Mouse (Mus musculus) liver, embryonic 12.5 days (tissue): ENCODE data around the gene Plppr5. TPM values are rescaled to one million over a fixed set of nuclear protein-coding genes. Genes with fewer than 3 reads are reported as not detected.

Experiments used
- ATAC-seq: fragments of 200-750 bp; cut with Nextera tagmentation; 2 replicates; pipeline ENCODE4 v1.8.0; 2017; ENCODE audit warnings: moderate number of reproducible peaks, mild to moderate bottlenecking, moderate library complexity
- H3K27ac ChIP-seq: fragments of 300-500 bp; sonication (generic); 2 replicates; pipeline ENCODE4 v1.5.1; 2016; ENCODE audit warnings: mild to moderate bottlenecking
- H3K27me3 ChIP-seq: fragments of 300-500 bp; sonication (generic); replicated peaks from 2 replicates; pipeline ENCODE4 v1.6.1; 2016; ENCODE audit warnings: mild to moderate bottlenecking, moderate library complexity
- H3K36me3 ChIP-seq: fragments of 300-500 bp; sonication (generic); 2 replicates; pipeline ENCODE4 v1.6.1; 2016; ENCODE audit warnings: mild to moderate bottlenecking, moderate library complexity
- H3K4me1 ChIP-seq: fragments of 300-500 bp; sonication (generic); 2 replicates; pipeline ENCODE4 v1.6.1; 2016
- H3K4me2 ChIP-seq: fragments of 300-500 bp; sonication (generic); 2 replicates; pipeline ENCODE4 v1.6.1; 2016; ENCODE audit warnings: mild to moderate bottlenecking, moderate library complexity
- H3K4me3 ChIP-seq: fragments of 300-500 bp; sonication (generic); 2 replicates; pipeline ENCODE4 v1.5.1; 2016; ENCODE audit warnings: mild to moderate bottlenecking, moderate library complexity
- H3K9ac ChIP-seq: fragments of 300-500 bp; sonication (generic); 2 replicates; pipeline ENCODE4 v1.6.1; 2016; ENCODE audit warnings: mild to moderate bottlenecking, moderate library complexity
- H3K9me3 ChIP-seq: fragments of 300-500 bp; sonication (generic); replicated peaks from 2 replicates; pipeline ENCODE4 v1.6.1; 2016; ENCODE audit warnings: mild to moderate bottlenecking, moderate library complexity
- WGBS: fragments of 180-500 bp; shearing (Covaris S2); methylation state at CpG from one replicate; pipeline ENCODE4 v1.1.7; 2016; ENCODE audit not compliant: insufficient replicate concordance; 5-methylcytosine and 5-hydroxymethylcytosine counted together
- polyA plus RNA-seq: library from polyadenylated mRNA; unstranded; fragments of >200 nt; fragmentation: Nextera tagmentation; extraction: Ambion mirVana; gene quantifications from 2 replicates; pipeline ENCODE4 v1.2.1, GENCODE M21; 2016

Gene Plppr5
- polyA plus RNA-seq, 1 experiment from 2014 or later: 0.15 TPM

GRCm38 (mm10) chr3:117614856-117615255 lies 40.2 kb downstream of the Plppr5 start:
- 71% methylated on average over 1 of the region's 1 CpGs for WGBS
- Histone ChIP-seq H3K27ac (no peak overlapping the region), H3K36me3 (no peaks in the 10 kb centered on the region), H3K4me2 (no peak overlapping the region), H3K4me3 (no peak overlapping the region), H3K27me3 (no peaks in the 10 kb centered on the region), H3K9me3 (no peaks in the 10 kb centered on the region), H3K9ac (no peak overlapping the region), H3K4me1 (no peaks in the 10 kb centered on the region)
- no peak for ATAC-seq

DNA sequence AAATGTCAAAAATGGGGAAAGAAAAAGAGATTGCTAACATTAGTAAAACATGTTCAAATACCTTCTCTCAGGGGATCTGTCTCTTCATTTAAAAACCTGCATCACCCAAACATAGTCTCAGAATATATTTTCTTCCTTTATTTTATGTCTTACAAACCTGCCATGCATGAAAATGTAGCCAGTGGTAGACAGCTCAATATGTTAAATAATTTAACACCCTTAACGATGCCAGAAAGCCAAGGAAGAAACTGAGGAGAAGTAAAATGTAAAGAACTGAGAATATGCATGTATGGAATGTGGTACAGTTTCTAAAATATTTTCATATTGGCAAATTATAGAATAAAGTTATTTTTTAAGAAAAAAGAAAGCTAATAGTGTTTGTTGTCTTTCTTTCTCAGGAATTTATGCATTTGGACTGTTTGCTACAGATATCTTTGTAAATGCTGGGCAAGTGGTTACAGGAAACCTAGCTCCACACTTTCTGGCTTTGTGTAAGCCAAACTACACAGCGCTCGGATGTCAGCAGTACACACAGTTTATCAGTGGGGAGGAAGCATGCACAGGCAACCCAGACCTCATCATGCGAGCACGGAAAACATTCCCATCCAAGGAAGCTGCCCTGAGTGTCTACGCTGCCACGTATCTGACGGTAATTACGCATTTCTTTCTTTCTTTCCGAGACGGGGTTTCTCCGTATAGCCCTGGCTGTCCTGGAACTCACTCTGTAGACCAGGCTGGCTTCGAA lies 50.8 kb downstream of the Plppr5 start:
- Histone ChIP-seq H3K9me3 (peaks cover 4% of the 10 kb centered on the region; the same call in 1 of the 2 replicates), H3K9ac (no peak overlapping the region), H3K36me3 (no peaks in the 10 kb centered on the region), H3K27me3 (no peaks in the 10 kb centered on the region), H3K4me2 (no peak overlapping the region), H3K27ac (no peak overlapping the region), H3K4me1 (no peaks in the 10 kb centered on the region), H3K4me3 (no peak overlapping the region)
- ATAC-seq: no peak
- 82% methylated on average over 13 of the region's 13 CpGs for WGBS

DNA sequence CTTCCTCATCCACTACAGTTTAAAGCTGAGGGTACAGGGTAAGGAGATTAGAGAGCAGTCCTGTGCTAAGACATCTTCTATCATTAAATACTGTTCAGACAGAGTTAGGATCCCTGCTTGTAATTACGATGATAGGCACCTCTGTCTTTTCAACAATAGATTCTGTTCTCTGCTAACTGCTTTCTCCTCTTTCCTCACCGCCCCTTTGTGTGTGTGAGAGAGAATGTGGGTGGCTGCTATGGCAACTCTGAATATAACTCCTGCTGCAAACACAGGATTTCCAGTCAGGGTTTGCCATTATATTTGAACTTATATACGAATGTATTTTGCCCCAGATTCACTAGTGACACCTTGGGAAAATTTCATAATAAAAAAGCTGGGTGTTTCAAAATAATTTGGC lies 54.2 kb downstream of the Plppr5 start:
- Histone ChIP-seq H3K9ac (no peak overlapping the region), H3K9me3 (no peaks in the 10 kb centered on the region), H3K36me3 (no peaks in the 10 kb centered on the region), H3K4me3 (no peak overlapping the region), H3K4me2 (no peak overlapping the region), H3K27me3 (no peaks in the 10 kb centered on the region), H3K4me1 (no peaks in the 10 kb centered on the region), H3K27ac (no peak overlapping the region)
- ATAC-seq: no peak
- WGBS: 56% methylated on average over 3 of the region's 3 CpGs

DNA sequence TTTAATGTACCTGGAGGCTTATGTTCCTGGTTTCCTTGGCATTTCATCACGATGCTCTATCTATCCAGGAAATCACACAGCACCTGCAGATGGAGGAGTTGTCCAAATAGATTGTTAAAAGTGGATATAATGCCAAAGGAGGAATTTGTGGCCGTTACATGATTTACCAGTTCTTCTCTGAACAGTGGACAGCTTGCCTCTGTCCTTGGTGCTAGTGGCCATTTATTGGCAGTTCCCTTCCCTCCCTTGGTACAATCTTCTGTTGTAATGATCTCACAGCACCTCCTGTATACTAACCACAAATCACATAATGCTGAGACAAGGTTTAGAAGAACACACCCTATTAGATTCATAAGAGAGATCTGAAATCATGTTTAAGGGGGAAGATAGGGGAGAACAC lies 55.7 kb downstream of the Plppr5 start:
- no peaks in the 10 kb centered on the region for H3K4me1 ChIP-seq
- no peaks in the 10 kb centered on the region for H3K27me3 ChIP-seq
- no peak overlapping the region for H3K4me2 ChIP-seq
- H3K9ac ChIP-seq: no peak overlapping the region
- H3K36me3 ChIP-seq: no peaks in the 10 kb centered on the region
- no peak overlapping the region for H3K27ac ChIP-seq
- H3K4me3 ChIP-seq: no peak overlapping the region
- H3K9me3 ChIP-seq: no peaks in the 10 kb centered on the region
- ATAC-seq: no peak
- 46% methylated on average over 2 of the region's 2 CpGs for WGBS

- no peak overlapping the region for H3K4me2 ChIP-seq
- ATAC-seq: no peak
- H3K36me3 ChIP-seq: no peaks in the 10 kb centered on the region
- H3K27ac ChIP-seq: no peak overlapping the region
- no peaks in the 10 kb centered on the region for H3K27me3 ChIP-seq
- WGBS: 71% methylated on average over 8 of the region's 8 CpGs
- H3K4me1 ChIP-seq: no peaks in the 10 kb centered on the region
- H3K4me3 ChIP-seq: no peak overlapping the region
- H3K9ac ChIP-seq: no peak overlapping the region
- no peaks in the 10 kb centered on the region for H3K9me3 ChIP-seq
These were observed 74.0 kb downstream of the Plppr5 start for GRCm38 (mm10) chr3:117648612-117649011.

DNA sequence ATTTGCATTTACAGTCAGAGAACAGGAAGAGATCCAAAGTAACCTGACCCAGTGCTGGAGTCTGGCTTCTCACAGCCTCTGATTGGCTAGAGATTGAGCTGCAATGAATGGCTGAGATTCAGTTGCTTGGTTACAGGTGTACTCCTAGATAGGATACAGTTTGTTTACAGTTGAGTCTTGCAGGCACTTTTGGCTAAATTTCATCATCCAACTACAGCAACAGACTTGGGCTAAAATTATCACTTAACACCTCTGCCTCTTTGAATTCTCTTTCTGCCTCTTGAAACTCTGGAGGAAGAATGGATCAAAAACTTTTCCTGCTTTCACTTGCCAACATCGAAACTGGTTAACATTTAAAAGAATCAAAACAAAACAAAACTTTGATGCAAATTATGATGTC lies 89.7 kb downstream of the Plppr5 start:
- no peak for ATAC-seq
- Histone ChIP-seq H3K27ac (no peak overlapping the region), H3K4me1 (no peaks in the 10 kb centered on the region), H3K9me3 (no peaks in the 10 kb centered on the region), H3K36me3 (no peaks in the 10 kb centered on the region), H3K4me3 (no peak overlapping the region), H3K9ac (no peak overlapping the region), H3K27me3 (no peaks in the 10 kb centered on the region), H3K4me2 (no peak overlapping the region)
- 45% methylated on average over 1 of the region's 1 CpGs for WGBS

DNA sequence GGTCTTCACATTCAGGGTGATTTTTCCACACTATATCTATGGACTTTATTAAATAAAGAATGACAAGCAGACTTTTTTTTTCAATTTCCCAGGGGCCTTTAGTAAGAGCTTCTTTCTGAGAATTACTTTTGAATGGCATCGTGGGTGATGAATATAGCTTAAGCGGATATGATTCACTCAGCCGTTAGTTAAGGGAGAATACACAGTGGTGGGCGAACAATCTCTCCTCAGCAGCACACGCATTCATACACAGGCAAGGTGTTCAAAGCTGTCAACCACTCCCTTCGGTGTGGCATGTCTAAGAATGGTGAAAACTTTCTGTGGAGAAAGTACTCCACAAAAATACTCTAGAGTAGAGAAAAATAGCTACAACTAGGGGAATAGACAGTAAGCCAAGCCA lies 104.6 kb downstream of the Plppr5 start:
- 76% methylated on average over 6 of the region's 6 CpGs for WGBS
- H3K27ac ChIP-seq: no peak overlapping the region
- ATAC-seq: no peak
- H3K4me1 ChIP-seq: no peaks in the 10 kb centered on the region
- H3K9ac ChIP-seq: no peak overlapping the region
- H3K4me3 ChIP-seq: no peak overlapping the region
- no peaks in the 10 kb centered on the region for H3K9me3 ChIP-seq
- no peak overlapping the region for H3K4me2 ChIP-seq
- H3K36me3 ChIP-seq: no peaks in the 10 kb centered on the region
- no peaks in the 10 kb centered on the region for H3K27me3 ChIP-seq

DNA sequence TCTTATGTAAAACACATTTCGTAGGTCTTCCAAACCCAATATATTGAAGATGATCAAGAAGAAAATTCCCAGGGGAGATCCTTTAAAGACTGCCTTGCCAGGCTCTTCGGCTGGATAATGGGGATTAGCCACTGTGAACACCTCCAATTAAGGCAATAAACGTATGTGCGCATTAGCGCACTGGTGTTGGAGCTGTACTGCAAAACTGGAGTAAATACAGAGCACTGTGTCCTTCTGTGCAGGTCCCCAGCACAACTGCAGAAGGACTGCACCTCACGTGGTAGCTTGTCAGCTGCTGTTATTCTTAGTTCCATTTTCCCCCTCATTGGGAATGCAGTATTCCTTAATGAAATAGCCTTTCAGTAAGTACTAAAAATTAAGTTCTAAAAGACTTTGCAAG lies 110.0 kb downstream of the Plppr5 start:
- Histone ChIP-seq H3K27ac (no peak overlapping the region), H3K4me3 (no peak overlapping the region), H3K4me1 (no peaks in the 10 kb centered on the region), H3K27me3 (no peaks in the 10 kb centered on the region), H3K36me3 (no peaks in the 10 kb centered on the region), H3K4me2 (no peak overlapping the region), H3K9me3 (no peaks in the 10 kb centered on the region), H3K9ac (no peak overlapping the region)
- ATAC-seq: no peak
- 73% methylated on average over 6 of the region's 6 CpGs for WGBS

DNA sequence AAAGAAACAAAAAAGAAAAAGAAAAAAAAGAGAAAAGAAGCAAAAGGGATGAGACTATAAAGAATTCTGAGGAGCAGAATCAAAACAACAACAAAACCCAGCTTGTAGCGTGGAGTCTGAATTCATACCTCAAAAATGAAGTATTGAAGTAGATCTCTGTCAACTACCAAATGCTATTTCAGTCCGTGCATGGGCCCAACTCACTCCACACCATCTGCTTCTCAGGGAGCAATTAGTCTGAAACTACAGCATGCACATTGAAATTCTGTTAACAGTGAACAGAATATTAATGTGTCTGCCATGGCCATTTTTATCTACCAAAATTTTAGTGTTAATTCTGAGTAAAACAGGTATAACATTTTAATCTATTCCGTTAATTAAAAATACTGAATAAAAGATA lies 111.4 kb downstream of the Plppr5 start:
- Histone ChIP-seq H3K9ac (no peak overlapping the region), H3K4me1 (no peaks in the 10 kb centered on the region), H3K4me3 (no peak overlapping the region), H3K4me2 (no peak overlapping the region), H3K36me3 (no peaks in the 10 kb centered on the region), H3K9me3 (no peaks in the 10 kb centered on the region), H3K27ac (no peak overlapping the region), H3K27me3 (no peaks in the 10 kb centered on the region)
- ATAC-seq: no peak
- 69% methylated on average over 3 of the region's 3 CpGs for WGBS

- H3K36me3 ChIP-seq: no peaks in the 10 kb centered on the region
- H3K9ac ChIP-seq: no peak overlapping the region
- H3K4me3 ChIP-seq: no peak overlapping the region
- H3K9me3 ChIP-seq: no peaks in the 10 kb centered on the region
- 62% methylated on average over 7 of the region's 7 CpGs for WGBS
- H3K4me2 ChIP-seq: no peak overlapping the region
- H3K27ac ChIP-seq: no peak overlapping the region
- ATAC-seq: no peak
- H3K27me3 ChIP-seq: no peaks in the 10 kb centered on the region
- H3K4me1 ChIP-seq: no peaks in the 10 kb centered on the region
These were observed 112.0 kb downstream of the Plppr5 start for GRCm38 (mm10) chr3:117686648-117687047.

DNA sequence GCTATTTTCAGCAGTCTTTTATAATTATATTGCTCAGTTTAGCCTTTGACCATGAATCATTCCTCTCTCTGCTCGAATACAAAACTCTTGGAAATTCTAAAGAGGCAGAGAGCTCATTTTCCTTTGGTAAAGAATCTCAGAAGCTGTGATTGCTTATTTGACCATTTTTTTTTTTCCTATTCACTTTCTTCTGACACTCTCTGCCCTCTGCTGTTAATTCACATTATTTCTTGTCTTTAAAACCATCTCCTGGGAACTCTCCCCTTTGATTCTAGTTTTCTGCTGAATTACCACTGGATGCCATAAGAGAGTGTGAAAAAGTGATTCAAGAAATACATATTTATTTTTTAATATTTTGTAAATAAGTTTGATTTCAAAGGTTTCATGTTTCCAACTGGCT lies 120.1 kb downstream of the Plppr5 start:
- Histone ChIP-seq H3K4me2 (no peak overlapping the region), H3K27me3 (no peaks in the 10 kb centered on the region), H3K27ac (no peak overlapping the region), H3K4me3 (no peak overlapping the region), H3K9me3 (no peaks in the 10 kb centered on the region), H3K36me3 (no peaks in the 10 kb centered on the region), H3K9ac (no peak overlapping the region), H3K4me1 (no peaks in the 10 kb centered on the region)
- no peak for ATAC-seq
- 38% methylated on average over 1 of the region's 1 CpGs for WGBS

GRCm38 (mm10) chr3:117696350-117696749 lies 121.7 kb downstream of the Plppr5 start:
- H3K4me3 ChIP-seq: no peak overlapping the region
- no peaks in the 10 kb centered on the region for H3K27me3 ChIP-seq
- H3K4me2 ChIP-seq: no peak overlapping the region
- no peaks in the 10 kb centered on the region for H3K4me1 ChIP-seq
- no peaks in the 10 kb centered on the region for H3K36me3 ChIP-seq
- ATAC-seq: no peak
- WGBS: 70% methylated on average over 5 of the region's 5 CpGs
- H3K9me3 ChIP-seq: no peaks in the 10 kb centered on the region
- H3K27ac ChIP-seq: no peak overlapping the region
- no peak overlapping the region for H3K9ac ChIP-seq

DNA sequence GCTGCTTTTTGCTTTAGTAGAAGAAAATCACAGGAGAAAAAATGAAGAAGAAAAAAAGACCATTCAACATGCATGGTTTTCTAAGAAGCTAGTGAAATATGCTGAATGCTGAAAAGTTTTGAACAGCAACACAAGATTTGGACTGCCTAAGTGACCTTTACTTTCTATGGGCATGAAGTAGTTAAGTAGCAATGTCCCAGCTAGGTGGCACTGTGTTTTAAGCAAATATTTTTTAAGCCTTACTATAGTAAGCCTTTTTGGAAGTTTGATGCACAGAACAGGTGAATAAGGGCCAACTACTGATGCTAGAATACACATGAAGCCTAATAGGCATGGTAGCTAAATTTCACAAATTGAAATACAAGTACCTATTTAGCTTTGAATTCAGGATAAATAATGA lies 134.2 kb downstream of the Plppr5 start:
- no peak for ATAC-seq
- H3K9me3 ChIP-seq: no peaks in the 10 kb centered on the region
- no peak overlapping the region for H3K4me2 ChIP-seq
- no peaks in the 10 kb centered on the region for H3K27me3 ChIP-seq
- H3K4me3 ChIP-seq: no peak overlapping the region
- no peak overlapping the region for H3K9ac ChIP-seq
- no peaks in the 10 kb centered on the region for H3K36me3 ChIP-seq
- no peaks in the 10 kb centered on the region for H3K4me1 ChIP-seq
- no peak overlapping the region for H3K27ac ChIP-seq
